Mouse (Mus musculus) urinary bladder, postnatal 4 days (tissue): ENCODE results near the gene Gm20388.

Experiments used
- DNase-seq, 2 experiments: peaks; one replicate each; pipeline ENCODE4 v3.0.0; 2021 to 2022; ENCODE audit warnings: low spot score in 2 of 2

Gm20388 gene

DNA sequence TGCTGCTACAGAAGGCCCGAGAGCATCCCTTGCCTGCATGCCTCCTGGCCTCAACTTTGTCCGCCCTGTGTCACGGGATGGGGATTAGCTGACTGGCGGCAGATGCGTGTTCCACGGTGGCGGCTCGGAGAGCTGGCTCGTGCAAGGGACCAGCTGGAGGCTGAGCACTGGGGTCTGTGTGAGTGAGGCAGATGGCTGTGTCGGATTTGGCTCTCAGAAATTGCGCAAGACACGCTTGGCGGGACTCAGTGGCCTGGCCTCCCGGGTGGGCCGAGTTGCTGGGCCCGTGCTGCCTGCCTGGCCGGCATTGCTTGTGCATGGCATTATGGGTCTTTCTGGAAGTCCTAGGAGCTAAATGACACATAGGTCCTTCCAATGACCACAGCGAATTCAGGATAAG is 398.7 kb downstream of the Gm20388 start:
- peak; percentile 57 to 70 for DNase-seq

GRCm38 (mm10) chr8:120310063-120310462 is 399.4 kb downstream of the Gm20388 start:
- DNase-seq: no peak

- DNase-seq: no peak
These were observed 401.8 kb downstream of the Gm20388 start for GRCm38 (mm10) chr8:120312452-120312851.

DNA sequence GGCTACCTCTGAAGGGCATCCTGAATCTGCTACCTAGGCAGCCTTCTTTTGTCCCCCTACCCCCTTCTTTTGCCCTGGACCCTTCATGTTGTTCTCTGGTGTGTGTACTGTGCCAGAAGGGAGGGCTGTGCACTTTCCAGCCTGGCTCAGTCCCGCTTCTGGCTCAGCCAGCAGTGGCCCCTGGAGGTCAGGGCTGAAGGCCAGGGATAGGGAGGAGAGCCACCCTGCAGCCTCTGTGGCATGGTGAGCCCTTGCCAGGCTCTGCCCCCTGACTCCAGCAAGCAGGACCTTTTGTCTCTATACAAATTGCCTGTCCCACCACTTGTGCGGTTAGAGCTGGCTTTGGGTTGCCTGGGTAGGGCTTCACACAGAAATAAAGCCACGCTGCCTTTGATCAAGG is 403.0 kb downstream of the Gm20388 start:
- DNase-seq: no peak

GRCm38 (mm10) chr8:120314932-120315331 is 404.3 kb downstream of the Gm20388 start:
- no peak for DNase-seq

GRCm38 (mm10) chr8:120315644-120316043 is 405.0 kb downstream of the Gm20388 start:
- no peak for DNase-seq

- DNase-seq: no peak
These were observed 406.1 kb downstream of the Gm20388 start for GRCm38 (mm10) chr8:120316707-120317106.

GRCm38 (mm10) chr8:120317118-120317824 is 406.6 kb downstream of the Gm20388 start:
- DNase-seq: no peak

DNA sequence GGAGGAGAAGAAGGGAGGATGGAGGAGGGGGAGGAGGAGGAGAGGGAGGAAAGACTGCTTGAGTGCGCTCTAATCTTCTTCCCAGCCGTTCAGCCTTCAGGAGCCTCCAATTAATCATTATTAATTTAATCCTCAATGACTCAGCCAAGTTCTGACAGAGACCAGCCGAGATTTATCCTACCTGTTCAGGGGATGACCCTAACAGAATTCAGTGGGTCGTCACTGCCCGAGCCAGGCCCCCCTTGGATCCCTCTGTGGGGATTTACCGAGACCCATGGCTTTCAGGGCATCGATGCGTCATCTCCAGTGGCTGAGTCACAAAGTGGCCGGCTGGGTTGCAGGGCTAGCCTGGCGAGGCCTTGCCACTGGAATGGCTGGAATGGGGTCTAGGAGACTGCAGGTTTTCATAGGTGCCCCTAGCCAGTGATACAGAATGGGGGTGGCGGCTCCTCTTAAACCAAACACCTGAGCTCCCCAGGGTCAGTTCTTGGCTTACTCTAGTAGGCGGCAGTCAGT is 407.9 kb downstream of the Gm20388 start:
- no peak for DNase-seq

GRCm38 (mm10) chr8:120319449-120319848 is 408.8 kb downstream of the Gm20388 start:
- peak; percentile 72 to 78 for DNase-seq

- no peak for DNase-seq
These were observed 409.5 kb downstream of the Gm20388 start for GRCm38 (mm10) chr8:120320146-120320545.

DNA sequence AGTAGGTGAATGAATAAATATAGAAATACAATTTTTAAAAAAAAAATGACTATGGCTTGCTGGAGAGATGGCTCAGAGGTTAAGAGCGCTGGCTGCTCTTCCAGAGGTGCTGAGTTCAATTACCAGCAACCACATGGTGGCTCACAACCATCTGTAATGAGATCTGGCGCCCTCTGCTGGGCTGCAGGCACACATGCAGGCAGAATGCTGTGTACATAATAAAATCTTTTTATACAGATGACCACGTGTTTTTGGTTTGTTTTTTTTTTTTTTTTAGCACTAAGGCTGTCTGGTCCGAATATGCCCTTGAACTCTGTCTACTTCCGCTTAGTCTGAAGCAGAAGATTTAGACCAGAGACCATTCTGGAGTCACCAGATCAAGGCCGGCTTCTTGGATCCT is 411.1 kb downstream of the Gm20388 start:
- no peak for DNase-seq

DNA sequence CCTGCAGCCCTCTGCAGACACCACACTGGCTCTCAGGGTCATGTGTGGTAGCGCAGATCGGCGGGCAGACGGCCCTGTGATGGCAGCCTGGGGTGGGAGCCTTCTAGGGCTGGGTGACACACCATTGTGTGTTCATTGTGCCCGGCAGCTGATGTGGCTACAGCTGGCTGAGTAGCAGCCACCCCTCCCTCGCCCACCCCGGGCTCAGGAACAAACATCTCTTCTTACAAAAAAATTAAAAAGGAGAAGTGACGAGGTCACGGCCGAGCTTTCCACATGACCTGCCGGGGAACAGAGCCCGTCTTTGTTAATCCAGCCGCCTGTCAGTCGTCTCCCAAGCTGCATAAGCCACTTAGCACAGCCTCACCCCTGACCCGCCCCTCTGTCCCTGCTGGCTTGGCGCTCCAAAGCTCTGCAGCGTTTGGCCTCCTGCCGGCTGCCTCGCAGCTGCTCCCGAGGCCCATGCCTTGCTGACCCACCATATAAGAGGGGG is 412.4 kb downstream of the Gm20388 start:
- DNase-seq: peak in 1 of 2 experiments; percentile 45

DNA sequence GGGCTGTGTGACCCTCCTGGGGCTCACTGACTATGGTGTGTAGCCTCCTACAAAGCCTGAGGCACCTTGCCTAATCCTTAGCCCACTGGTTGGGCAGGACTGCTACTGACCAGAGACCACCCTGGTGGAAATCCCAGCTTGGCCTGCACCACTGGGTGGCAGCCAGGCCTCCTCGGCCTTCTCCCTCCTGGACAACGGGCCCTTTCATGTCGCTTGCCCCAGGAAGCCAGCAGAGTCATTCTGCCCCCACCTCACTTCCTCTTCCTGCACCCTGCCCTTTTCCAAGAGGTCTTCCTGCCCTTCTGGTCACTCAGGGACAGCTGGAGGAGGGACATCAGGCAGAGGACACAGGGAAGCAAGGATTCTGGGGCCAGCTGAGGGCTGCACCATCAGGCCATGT is 413.9 kb downstream of the Gm20388 start:
- no peak for DNase-seq

GRCm38 (mm10) chr8:120325172-120325767 is 414.6 kb downstream of the Gm20388 start:
- DNase-seq: no peak

- no peak for DNase-seq
These were observed 416.5 kb downstream of the Gm20388 start for GRCm38 (mm10) chr8:120327131-120327554.

GRCm38 (mm10) chr8:120328361-120329022 is 417.9 kb downstream of the Gm20388 start:
- no peak for DNase-seq

DNA sequence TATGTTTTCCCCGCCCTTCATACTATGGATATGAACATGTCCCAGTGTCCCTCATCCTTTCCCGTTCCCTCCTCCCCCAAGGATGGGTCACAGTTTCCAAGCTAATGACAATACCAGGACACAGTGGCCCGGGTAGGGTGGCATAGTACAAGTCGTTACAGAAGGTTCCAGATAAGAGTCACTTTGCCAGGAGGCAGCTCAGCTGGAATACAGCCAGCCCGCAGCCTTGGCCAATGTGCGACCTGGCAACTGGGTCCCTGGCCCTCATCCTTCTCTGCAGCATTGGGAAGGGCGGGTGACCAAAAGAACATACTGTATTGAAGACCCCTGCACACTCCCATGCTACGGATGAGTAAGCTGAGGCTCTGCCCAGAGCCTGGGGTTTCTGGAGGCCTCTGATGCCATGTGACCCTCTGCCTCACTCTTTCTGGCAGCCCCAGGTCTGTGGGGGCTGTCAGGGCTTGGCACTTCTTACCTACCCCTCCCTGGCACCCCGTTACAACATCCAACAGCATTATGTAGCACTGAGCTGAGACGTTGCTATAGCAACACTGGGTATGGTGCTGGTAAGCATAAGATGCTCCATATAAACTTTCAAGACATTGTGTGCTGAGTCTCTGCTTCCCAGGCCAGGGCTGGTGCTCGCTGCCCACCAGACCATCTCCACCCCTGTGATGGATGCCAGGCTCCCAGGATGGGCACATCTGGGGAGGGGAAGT is 418.5 kb downstream of the Gm20388 start:
- DNase-seq: no peak

DNA sequence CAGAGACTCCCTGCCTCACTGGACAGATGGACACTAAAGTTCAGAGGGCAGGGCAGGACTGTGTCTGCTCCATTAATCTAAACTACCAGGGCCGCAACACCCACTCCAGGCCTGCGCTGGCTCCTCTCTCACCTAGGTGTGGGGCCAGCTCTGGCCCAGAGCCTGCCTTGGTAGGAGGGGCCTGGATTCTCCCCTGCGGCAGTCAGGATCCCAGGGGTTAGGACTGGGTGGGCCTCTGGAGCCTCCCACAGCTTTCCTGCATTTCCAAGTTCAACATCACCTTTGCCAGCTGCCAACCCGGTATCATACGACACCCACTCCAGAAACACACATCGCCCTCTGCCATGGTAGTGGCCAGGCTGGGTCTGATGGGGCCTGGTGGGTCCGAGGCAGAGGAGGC is 420.4 kb downstream of the Gm20388 start:
- no peak for DNase-seq

- DNase-seq: no peak
These were observed 422.0 kb downstream of the Gm20388 start for GRCm38 (mm10) chr8:120332379-120333229.

- no peak for DNase-seq
These were observed 423.0 kb downstream of the Gm20388 start for GRCm38 (mm10) chr8:120333681-120334080.
